7 mouse cellular contexts compared by ENCODE assay signal in genomic region chr8:75213686-75214085, GRCm38 (mm10). TPM values are rescaled to one million over a fixed set of nuclear protein-coding genes. Genes with fewer than 3 reads are reported as not detected.
DNase-seq lines count a peak whose midpoint lies in the region; ATAC-seq lines count a peak whose summit lies in the region.

Gene Rasd2, plus strand, starts transcription at chr8:75213944.

- intact Hi-C loops in left cerebral cortex, postnatal 4 days (cut with DNase I) = no loop called here

- no peaks in the 10 kb centered on the region for H3K9me3 ChIP-seq in forebrain, embryonic 13.5 days (replicated peaks)
- H3K9me3 ChIP-seq in neural tube, embryonic 13.5 days = no peaks in the 10 kb centered on the region

- peak within 1 kb of the TSS; percentile 60 for H3K9ac ChIP-seq in forebrain, embryonic 13.5 days
- peak within 1 kb of the TSS; percentile 68 for H3K9ac ChIP-seq in neural tube, embryonic 13.5 days

- peaks cover 13% of the 10 kb centered on the region for H3K4me1 ChIP-seq in forebrain, embryonic 13.5 days
- H3K4me1 ChIP-seq in neural tube, embryonic 13.5 days (replicated peaks) = peaks cover 18% of the 10 kb centered on the region

- H3K4me3 ChIP-seq in forebrain, embryonic 13.5 days = peak within 1 kb of the TSS; percentile 55
- peak within 1 kb of the TSS; percentile 52 for H3K4me3 ChIP-seq in neural tube, embryonic 13.5 days

- H3K27me3 ChIP-seq in forebrain, embryonic 13.5 days = peaks cover 76% of the 10 kb centered on the region
- H3K27me3 ChIP-seq in neural tube, embryonic 13.5 days = peaks cover 70% of the 10 kb centered on the region

- WGBS in forebrain, embryonic 13.5 days = 2% methylated on average over 42 of the region's 42 CpGs
- WGBS in neural tube, embryonic 13.5 days = 2% methylated on average over 39 of the region's 42 CpGs

- no peak for DNase-seq in left cerebral cortex, adult 18-20 months (ENCODE audit: low spot score in 2 of 2)
- DNase-seq in left cerebral cortex, postnatal 4 days = no peak
- DNase-seq in cerebellum, postnatal 25 days = peak; percentile 54 to 55
- no peak for DNase-seq in layer of hippocampus, postnatal 36 days
- DNase-seq in spleen, postnatal 14 days (ENCODE audit: low spot score in 2 of 2) = no peak

- peak; percentile 6 for ATAC-seq in forebrain, embryonic 13.5 days
- ATAC-seq in neural tube, embryonic 13.5 days (ENCODE audit: low read depth) = peak; percentile 25

- no peak within 1 kb of the TSS for H3K27ac ChIP-seq in forebrain, embryonic 13.5 days
- no peak within 1 kb of the TSS for H3K27ac ChIP-seq in neural tube, embryonic 13.5 days (replicated peaks)

- no peaks in the 10 kb centered on the region for H3K36me3 ChIP-seq in forebrain, embryonic 13.5 days (ENCODE audit: poor library complexity, severe bottlenecking)
- H3K36me3 ChIP-seq in neural tube, embryonic 13.5 days = no peaks in the 10 kb centered on the region

- H3K4me2 ChIP-seq in forebrain, embryonic 13.5 days = peak within 1 kb of the TSS; percentile 97
- H3K4me2 ChIP-seq in neural tube, embryonic 13.5 days = peak within 1 kb of the TSS; percentile 94

RNA-seq across cellular contexts. Expression of gene Rasd2, which starts in this region (rescaled TPM):
- 100 to 1,000 TPM; 109 to 128 TPM for total RNA-seq in left cerebral cortex, adult 18-20 months (2021)
- total RNA-seq in left cerebral cortex, postnatal 4 days (2021) = 1 to 10 TPM; 7.8 to 9.8 TPM
- polyA plus RNA-seq in forebrain, embryonic 13.5 days (2015; fragmentation: Nextera tagmentation; extraction: Ambion mirVana) = 0.18 and 0.31 TPM in 2 replicates
- total RNA-seq in layer of hippocampus, postnatal 36 days (2021) = 10 to 100 TPM; 65.5 to 79.8 TPM
- 1.8 and 2.0 TPM in 2 replicates for polyA plus RNA-seq in neural tube, embryonic 13.5 days (2015; fragmentation: Nextera tagmentation; extraction: Ambion mirVana)

Comparison
In these comparisons a context has a peak if more than half of its experiments do, and no peak if none do; other contexts are left out.
1. RNA of gene Rasd2 (total RNA-seq): 109 to 128 TPM in left cerebral cortex, adult 18-20 months and 65.5 to 79.8 TPM in layer of hippocampus, postnatal 36 days; 7.8 to 9.8 TPM in left cerebral cortex, postnatal 4 days; every median in the first group is over 4 times any median in the second.
2. Peak in ATAC-seq, H3K4me3 ChIP-seq, H3K9ac ChIP-seq and H3K4me2 ChIP-seq in forebrain, embryonic 13.5 days; RNA of the gene not detected or under 1 TPM.
3. DNase-seq: peak in cerebellum, postnatal 25 days (2 of 2); none in left cerebral cortex, adult 18-20 months (0 of 2), left cerebral cortex, postnatal 4 days (single experiment), layer of hippocampus, postnatal 36 days (0 of 2) and spleen, postnatal 14 days (0 of 2).